Mouse (Mus musculus) cerebellum, postnatal 25 days (tissue): ENCODE data around the gene D7Ertd443e.

Experiments
- DNase-seq, 2 experiments: peaks; one replicate each; pipeline ENCODE4 v3.0.0; 2021; ENCODE audit warnings: mixed read lengths in 2 of 2

D7Ertd443e gene

DNA sequence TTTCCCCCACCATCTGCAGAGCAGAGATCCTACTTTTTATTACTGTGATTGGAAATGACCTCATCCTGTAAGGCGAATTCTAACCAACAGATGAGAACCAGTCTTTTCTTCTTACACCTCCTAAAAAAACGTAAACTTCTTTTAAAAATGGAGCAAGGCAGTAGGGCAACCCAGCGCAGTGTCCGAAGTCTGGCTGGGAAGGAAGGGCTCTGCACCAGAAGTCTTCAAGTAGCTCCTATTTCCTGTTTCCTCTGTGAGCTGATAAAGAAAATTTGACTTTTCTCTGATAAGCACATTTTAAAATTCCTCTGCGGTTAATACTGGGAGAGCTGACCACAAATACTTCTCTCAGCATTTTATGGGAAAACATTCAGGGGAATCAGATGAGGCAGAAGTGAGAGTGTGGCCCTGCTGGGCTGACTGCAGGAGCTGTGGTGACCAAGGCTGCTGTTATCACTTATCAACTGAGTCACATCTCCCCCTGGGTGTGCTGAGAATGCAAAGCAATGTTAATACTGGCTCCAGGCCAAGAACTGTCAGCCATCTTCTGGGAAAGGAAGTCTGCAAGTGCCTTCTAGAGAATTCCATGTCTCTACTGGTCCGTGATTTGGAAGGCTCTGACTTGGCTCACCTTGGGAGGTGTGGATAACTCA, 97.8 kb downstream of the D7Ertd443e start:
- DNase-seq, result no peak

DNA sequence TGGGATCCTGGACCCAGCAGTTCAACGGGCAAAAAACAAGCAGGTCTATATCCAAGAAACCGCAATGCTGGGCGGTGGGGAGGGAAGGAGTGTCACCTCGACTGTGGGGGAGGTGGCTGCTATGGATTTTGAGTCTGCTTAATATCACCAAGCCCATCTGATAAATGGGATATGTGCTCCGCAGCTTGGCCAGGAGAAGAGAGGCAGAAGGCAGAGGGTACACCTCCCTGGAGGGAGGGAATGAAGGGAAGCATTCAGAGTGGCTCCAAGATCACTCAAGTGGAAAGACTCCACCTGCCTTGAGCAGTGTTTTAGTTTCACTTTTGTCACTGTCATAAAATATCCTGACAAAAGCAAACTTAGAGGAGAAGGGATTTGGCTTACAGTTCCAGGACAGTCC, 112.5 kb downstream of the D7Ertd443e start:
- DNase-seq, result peak; percentile 13 to 19

DNA sequence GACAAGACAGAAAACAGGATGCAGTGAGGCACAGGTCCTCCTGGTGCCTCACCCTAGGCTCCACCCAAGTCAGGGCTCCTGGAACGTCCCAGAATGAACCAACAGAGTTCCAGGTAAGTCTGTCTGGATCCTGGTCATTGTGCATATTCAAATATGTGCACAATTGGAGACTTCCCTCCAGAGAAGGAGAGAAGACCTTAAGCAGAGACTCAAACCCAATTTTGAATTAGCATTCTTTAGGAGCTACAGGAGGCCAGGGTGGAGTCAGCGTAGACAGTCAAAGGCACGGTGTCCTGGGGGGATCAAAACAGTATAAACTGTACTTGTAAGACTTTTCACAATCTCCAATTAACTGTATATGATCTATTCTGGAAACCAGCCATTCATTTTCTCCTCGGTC, 113.0 kb downstream of the D7Ertd443e start:
- DNase-seq, result no peak

DNA sequence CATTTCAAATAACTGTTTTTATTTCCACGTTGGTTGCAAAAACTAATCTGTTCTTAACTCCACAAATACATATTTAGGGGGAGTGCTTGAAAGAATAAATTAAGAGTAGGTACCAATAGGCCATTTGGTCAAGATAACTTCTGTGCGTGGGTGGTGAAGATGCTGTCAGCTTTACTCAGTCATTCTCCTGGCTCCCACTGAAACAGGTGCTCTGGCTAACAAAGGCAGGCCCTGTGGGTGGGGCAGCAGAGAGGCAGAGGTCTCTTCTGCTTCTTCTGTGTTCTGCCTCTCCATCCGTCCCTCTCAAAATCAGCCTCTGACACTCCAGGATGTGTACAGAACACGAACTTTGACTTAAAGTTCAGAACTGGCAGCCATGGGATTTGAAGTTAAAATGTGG, 119.7 kb downstream of the D7Ertd443e start:
- DNase-seq, result no peak

DNA sequence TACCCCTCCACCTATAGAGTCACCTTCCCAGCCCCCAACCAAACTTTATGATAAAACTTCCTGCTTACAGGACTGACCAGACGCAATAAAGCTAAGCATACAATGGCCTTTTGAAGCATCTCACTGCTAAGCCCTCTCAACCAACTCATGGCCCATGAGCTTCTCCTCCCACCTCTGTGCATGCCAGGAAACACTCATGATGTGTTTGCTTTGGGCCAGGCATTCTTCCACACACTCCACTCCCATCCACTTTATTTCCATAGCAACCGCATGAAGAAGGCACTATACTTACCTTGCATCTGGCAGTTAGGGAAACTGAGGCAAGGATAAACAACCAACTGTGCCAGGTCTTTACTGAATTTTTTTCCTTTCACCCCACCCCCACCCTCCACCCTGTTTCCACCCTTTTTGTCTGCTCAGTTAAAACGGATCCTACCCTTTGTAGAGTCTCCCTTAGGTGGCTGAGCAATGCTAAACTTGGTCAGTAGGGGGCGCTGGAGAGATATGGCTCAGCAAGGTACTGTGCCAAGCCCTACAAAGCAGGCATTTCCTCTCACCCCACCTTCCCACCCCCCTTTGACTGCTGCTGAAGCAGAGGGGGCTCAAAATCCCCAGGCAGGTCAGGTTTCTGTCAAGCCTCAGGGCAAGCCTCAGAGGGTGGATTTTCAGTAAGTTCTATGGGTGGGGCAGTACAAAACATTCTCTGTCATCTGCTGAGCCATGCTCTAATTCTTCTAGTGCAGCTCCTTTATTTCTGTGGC, 122.1 kb downstream of the D7Ertd443e start:
- peak; percentile 59 to 76 for DNase-seq

DNA sequence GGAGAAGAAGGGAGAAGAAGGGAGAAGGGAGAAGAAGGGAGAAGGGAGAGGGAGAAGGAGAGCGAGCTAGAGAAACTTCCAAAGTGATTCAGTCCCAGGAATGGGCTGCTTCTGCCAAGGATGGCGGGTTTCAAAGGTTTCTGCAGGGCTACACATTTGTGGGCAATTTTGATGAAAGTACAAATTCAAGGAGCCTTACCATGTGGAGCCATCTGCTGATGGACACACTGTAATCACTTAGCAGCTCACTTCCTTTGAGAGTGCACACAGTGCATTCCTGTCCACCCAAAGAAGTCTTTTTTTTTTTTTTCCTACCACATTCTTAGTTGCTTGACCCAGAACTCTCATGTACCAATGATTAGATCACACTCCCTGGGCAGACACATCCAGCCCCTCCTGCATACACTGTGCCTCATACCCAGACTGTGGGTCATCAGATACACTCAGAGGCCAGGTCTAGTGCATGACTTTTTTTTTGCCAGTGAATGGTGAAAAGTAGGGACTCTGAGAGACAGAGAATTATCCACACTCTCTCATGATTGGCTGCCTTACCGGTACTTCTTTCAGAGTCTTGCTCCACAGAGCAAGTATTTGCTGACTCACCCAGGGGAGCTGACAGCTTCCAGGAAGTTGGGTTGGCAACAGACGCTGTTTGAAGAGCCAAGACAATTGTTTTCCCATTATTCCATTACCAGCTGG, 124.3 kb downstream of the D7Ertd443e start:
- DNase-seq, result no peak

DNA sequence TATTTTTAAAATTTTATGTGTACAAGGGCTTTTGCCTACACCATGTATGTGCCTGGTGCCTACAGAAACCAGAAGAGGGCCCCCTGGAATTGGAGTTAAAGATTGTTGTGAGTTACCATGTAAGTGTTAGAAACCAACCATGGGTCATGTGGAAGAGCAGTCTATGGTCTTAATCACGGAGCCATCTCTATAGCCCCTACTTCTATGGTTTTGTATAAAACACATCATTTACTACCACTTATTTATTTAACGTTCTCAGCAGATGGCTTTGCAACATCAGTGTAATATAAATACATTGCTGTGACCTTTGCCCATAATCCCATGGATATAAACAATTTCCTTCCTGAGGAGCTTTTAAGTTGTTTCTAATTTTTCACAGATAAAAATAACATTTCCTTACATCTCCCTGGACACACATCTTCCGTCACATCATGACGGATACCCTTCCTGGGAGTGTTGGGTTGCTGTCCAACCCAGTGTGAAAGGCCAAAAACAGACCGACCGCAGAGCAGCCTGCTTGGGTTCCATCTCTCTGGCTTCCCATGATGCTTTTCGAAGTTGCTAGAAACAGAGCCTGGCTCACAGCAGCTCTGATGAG, 135.1 kb downstream of the D7Ertd443e start:
- no peak for DNase-seq

DNA sequence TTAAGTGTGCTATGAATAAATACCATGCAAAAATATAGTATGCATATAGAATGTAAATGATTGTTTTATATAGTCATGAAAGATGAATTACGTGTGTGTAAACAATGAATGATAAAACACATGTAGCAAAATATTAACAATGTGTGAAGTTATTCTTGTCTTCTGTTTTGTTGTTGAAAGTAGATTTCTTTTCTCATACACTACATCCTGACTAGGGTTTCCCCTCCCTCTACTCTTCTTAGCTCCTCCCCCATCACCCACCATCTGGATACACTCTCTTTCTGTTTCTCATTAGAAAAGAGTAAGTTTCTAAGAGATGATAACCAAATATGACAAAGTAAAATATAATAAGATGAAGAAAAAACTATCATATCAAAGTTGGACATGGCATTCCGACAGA, 137.4 kb downstream of the D7Ertd443e start:
- DNase-seq, result no peak

DNA sequence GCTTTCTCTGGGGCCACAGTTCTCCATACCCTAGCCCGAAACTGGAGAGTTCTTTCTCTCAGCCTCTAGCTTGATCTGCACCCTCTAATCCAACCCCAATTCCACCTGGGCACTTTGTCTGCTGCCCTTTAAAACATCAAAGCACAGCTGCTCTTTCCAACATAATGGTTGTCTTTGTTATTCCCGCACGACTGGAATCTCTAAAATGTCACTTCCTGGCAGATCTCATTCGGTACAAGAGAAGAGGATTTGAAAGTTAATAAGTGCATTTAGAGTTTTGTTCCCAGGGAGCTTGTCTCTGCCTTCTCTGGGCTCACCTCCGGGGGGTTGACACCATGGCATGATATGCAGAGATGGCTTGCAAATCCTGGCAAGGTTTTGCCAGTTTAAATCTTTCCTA, 138.8 kb downstream of the D7Ertd443e start:
- no peak for DNase-seq

DNA sequence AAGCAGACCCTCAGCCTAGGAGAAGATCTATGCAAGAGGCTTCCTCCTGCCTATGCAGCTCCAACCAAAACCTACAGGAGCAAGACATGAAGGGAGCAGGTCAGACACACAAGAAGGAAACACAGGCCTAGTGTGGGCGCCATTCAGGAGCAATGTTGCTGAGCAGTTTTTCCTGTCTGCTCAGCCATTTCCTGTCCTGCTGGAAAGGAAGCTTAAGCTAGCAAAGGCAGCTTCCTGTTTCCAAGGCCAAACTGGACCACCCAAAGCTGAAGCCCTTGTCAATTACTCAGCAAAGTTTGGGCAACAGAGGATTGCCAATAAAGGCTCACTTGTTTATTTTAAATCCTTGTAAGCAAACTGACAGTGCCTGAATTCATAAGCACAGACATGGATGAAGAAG, 142.7 kb downstream of the D7Ertd443e start:
- no peak for DNase-seq

DNA sequence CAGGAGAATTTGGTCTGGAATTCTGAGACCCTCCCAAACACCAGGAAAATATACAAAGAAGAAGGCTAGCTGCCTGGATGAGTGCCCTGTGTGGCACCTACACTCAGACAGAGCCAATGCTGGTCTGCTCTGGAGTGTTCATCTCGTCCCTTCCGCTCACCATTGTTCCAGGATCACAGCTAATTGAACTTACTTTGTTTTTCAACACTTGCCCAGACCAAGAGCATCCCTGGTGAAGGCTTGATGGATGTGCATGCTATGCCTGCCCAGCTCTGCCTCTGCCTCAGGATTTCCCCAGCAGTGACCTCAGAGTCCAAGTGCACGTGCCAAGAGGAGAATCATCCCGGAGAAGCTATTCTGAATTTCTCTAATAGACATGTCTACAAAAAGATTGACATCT, 144.2 kb downstream of the D7Ertd443e start:
- DNase-seq, result no peak

DNA sequence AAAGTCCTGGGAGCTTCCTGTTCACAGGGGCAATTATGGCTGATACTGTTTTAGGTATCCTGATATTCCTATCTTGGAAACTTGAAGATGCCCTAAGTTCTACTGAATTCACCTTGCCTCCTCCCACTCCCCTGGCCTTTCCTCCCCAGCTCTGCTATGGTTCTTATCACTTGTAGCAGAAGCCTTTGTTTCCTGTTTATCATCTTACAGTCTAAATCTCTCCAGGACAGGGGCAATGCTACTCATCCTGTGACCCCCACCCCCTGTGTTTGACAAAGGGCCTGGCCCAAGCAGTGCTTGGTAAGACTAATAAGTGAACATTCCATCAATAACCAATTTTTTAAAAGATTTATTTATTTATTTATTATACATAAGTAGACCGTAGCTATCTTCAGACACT, 144.9 kb downstream of the D7Ertd443e start:
- DNase-seq, result no peak

DNA sequence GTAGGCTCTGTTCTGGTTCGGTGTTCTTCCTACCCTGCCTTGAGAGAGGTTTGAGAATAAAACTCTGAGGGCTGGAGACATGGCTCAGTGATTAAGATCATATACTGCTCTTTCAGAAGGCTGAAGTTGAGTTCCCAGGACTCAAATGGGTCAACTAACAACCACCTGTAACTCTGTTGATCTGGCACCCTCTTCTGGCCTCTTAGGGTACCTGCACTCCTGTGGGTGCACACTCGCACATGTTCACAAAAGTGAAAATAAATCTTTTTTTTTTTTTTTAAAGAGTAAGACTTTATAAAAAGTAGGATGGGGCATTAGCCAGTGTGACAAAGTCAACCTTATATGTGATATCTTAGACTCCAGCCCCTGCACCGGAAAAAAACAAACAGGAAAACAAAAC, 146.6 kb downstream of the D7Ertd443e start:
- no peak for DNase-seq

DNA sequence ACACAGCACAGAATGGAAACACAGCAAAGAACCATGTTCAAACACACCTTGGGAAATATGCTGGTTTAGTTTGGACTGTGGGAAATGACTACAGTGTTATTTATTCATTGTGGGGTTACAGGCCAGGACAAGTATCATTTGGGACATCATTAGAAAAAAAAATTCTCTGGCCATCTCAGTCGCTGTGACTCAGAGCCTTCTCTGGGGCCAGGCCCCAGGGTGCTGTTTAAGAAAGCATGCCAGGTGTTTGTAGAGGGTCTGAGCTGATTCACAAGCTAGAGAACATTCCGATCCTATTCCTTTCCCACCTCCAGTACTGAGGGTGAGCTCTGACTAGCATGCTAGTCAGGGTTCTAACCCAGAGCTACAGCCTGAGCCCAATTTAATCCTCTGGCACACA, 148.1 kb downstream of the D7Ertd443e start:
- DNase-seq, result no peak

DNA sequence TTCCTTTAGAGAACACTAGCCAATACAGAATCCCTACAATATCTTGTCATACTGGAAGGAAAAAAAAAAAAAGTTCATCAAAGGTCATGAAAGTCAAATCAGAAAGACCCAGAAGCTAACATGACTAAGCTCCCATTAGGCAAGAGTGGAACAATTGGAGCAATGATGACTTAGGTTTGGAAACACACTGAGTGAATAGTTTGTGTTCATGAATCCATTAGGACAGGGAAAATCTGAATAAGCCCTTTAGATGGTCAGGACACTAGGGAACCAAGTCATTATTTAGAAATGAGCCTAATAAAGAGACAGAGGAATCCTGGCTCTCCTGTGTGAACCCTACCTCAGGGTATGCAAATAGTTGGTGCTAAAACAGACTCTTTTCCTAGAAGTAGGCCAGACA, 148.7 kb downstream of the D7Ertd443e start:
- no peak for DNase-seq

DNA sequence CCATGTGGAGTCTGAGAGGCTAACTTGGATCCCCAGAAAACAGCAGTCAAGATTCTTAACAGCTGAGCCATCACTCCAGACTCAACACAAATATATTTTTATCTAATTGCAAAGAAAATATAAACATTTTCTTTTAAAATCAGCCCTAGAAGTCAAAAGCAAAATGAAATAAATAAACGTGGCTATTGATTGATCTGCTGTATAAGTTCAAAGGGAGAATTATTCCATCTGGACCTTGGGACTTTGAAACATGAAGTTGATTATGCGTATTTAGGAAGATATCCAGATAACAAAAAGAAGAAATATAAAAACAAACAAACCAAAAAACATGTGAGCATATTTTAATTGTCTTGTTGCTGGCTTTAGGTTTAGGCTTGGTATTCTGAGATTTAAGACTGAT, 149.9 kb downstream of the D7Ertd443e start:
- DNase-seq, result no peak

DNA sequence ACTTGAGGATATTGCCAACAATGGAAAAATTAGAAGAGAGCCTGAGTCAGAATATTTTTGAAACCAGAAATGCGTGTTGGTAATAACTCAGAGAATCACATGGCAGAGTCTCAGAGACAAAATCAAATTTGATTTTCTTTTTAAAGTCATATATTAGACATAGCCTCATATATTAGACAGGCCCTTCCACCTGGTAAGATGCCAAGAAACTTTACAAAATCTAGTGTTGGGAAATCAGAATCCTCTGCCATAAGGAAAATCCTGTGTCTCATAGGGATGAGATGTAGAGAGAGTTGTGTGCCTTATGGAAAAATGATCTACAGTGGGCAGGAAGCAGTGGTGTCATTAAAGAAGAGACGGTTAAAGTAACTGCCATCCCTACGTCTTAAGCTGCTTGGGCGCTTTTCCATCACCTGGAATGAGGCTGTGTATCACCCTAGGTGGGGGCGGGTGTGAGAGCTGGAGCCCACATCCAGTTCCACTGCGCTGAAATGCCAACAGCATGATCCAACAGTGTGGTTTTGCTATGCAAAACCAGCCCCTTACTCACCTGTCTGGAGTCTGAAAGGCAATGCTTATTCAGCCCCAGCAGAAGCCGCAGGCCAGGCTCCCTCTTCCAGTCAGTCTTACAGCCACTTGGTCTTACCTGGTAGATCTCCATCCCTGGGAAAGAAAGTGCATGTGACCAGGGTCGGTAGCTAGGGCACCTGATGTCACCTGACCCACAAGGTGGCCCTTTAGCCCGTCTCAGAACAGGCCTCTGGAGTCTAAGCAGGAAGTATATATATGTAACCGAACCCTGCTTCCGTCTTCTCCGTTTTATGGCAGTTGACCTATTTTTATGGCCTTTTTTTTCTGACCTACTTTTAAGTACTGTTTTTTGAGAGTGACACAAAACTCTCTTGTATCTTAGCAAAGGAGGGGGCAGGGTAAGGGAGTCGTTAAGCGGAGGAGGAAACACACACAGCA, 153.8 kb downstream of the D7Ertd443e start, which contains the start of gene Adam12:
TSS of gene Adam12 (minus strand) at position 769 of the 969 bp plus-strand sequence.
- DNase-seq, result no peak

DNA sequence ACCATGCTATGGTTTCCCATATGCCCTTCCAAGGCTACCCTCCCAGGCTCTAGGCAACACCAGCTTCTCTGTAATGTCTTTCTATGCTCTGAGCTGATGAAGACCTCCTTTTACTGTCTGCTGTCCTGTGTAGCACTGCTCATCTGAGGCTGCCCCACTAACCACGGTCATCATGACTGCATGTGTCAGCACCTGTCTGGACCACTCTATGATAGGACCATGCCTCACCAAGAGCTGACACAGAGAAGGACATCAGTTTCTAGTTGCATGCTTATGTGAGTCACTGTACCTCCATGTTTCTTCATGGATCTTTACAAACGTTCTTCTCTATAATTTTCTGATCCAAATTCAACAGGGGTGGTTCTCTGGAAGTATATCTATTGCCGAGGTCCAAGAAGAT, 154.8 kb downstream of the D7Ertd443e start:
- DNase-seq, result no peak

DNA sequence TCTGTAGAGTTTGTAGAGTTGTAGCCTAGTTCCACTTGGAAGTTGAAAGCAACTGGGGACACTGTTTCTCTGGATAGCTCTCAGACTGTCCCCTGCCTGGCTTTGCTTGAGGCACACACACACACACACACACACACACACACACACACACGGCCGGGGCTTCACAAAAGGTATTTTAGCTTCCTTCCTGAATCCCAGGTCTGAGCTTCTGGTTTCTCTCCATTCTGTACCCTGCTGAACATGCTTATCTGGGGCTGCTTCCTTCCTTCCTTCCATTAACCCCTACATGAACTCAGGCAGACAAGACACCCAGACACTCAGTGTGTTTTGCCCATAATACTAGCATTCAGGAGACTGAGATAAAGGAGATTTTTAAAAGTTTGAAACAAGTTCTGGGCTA, 155.6 kb downstream of the D7Ertd443e start:
- DNase-seq, result no peak

DNA sequence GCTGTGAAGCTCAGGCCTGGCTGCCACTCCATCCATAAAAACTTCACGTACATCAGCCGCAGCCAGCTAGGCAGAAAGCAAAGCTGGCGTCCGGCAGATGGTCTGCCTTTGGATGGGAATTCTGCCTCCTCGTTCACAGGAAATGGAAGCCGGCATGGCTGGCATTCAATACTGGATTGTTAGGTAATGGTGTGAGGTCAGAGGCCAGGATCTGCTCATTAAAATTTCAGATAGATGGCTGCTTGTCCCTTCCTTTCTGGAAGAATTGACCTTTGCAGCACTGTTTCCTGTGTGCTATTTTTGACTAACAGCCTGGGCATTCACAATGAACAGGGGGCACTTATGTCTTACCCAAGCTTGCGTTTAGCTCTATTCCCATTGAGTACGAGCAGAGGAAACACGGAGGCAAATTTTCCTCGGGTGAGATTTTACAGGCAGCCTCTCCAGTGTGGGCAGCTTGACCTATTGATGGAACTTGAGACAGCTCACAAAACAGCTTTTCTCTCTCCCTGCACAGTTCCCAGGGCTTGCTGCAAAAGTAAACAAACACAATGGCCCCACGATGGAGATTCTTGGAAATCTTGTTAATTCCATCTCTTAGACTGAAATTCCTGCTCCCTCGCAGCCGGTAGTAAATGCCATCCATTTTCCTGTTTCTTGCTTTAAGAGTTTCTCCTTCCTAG, 157.5 kb downstream of the D7Ertd443e start:
- peak; percentile 23 to 26 for DNase-seq

DNA sequence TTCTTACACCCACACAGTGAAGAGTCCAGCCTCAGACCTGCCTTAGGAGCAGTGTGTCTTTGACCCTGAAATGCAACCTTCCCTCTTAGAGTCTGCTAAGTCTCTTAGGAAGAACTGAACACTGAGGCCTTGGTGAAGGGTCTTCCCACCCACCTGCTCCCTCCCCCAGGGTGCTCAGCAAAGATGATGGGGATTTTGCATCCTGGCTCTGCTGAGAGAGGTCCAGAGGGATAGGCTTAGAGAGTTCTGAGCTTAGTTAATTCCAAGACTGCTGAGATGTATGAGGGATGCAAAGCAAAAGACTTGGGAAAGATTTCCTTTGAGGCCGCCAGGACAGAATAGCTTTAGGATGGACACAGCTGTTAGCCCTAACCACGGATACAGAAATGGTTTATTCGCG, 158.4 kb downstream of the D7Ertd443e start:
- no peak for DNase-seq

DNA sequence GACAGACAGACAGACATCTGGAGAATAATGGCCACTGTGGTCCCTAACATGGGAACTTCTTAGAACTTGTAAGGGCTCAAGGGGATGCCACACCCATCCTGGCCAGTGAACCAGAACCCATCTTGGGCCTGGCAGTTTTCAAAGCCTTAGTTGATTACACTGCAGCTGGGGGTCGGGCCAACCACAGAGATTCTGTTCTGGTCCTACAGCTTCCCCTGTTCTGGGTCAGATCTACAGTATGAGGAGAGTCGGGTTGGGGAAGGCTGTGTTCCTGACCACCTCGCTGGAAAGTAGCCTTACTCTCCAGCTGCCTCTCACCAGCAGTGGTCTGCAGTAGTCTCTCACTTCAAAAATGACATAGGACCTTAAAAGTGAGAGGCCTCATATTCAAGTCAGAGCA, 159.2 kb downstream of the D7Ertd443e start:
- no peak for DNase-seq
